Mouse (Mus musculus) heart, postnatal 4 days (tissue): Measurements from ENCODE around the gene Rbm17. TPM values are rescaled to one million over a fixed set of nuclear protein-coding genes. Genes with fewer than 3 reads are reported as not detected.

Experiments
- DNase-seq: peaks from one replicate; pipeline ENCODE4 v3.0.0; 2021
- total RNA-seq, 2 experiments: library from RNA; stranded (reverse); gene quantifications; 2 replicates each; pipeline ENCODE4 v1.2.3; 2021

The Rbm17 gene
- total RNA-seq, 2 experiments from 2014 or later = 83.4 to 93.1 TPM

DNA sequence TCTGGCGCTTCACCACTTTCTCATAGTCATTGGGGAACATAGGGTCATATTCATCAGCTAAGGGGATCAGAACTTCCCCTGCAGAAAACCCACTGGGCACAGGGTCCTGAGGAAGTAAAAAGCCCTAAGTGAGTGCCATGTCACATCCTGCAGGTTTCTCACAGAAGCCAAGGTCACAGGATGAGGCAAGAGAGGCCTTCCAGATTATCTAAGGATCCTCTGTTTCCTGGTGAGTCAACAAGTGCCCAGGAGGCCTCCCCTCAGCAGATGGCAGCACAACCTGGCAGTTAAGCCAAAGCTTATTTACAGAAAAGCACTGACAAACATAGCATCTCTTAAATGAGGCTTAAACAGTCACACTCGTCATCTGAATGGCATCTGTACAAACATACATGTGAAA is 7.3 kb downstream of the Rbm17 start:
- no peak for DNase-seq

DNA sequence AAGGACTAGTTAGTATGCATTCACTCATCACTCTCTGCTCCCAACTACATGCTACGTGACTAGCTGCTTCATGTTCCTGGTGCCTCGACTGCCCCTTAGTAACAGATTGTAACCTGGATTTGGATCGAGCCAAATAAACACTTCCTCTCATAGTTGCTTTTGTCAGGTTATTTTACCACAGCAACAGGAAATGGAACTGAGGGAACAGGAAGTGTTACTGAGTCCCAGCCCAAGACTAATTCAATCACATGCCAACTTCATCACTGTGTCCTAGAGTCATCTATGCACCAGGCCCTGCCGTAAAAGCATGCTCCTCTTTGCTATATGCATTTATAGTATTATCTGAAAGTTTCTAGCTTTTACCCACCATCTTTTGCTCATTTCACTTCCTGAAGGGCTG is 16.0 kb downstream of the Rbm17 start:
- DNase-seq = no peak

DNA sequence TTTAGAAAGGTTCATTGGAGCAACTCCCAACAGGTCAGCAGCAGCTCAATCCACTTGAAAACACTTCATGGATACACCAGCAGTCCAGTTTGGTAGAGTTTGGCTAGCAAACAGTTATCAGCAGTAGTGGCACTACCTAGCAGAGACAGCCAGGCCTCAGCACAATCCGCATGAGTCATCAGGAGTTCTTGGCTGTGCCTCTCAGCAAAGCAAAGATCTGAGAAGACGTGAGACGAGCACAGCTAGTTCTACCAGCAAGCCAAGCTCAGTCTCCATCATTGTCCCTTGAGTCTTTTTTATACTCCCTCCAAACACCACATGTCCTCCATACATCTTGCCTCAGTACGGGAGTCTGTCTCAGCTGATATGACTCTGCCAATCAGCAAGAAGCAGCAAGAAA is 24.6 kb downstream of the Rbm17 start:
- no peak for DNase-seq

DNA sequence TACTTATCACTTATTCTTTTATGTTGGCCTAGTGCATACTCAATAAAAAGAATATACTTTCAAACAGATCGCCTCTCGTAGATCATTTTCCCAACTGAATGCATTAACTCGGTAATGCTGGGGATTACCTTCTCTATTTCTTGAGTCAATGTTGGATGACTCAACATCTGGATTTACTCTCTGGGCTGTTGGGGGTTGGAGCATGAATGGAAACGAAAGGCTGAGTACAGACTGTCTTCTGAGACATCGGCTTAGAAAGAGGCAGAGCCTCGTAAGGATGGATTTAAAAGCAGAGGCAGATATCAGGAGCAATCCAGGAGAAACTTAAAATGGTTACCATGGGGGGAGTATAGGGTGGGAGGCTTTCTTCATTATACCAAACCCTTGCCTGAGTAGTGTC is 25.8 kb downstream of the Rbm17 start:
- DNase-seq = no peak

DNA sequence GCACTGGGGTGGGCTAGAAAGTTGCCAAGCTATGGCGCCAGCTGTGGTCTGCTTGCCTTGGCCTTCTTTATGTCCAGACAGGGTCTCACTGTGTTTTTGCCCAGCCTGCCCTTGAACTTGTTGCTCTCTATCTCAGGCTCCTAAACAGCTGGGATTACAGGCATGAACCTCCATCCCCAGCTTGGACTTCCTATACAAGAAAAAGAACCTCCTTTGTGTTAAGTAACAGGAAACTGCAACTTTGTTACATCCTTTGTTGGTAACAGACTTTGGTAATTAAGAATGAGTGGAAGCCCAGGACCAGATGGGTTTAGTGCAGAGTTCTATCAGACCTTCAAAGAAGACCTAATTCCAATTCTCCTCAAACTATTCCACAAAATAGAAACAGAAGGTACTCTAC is 30.3 kb downstream of the Rbm17 start:
- DNase-seq = no peak

DNA sequence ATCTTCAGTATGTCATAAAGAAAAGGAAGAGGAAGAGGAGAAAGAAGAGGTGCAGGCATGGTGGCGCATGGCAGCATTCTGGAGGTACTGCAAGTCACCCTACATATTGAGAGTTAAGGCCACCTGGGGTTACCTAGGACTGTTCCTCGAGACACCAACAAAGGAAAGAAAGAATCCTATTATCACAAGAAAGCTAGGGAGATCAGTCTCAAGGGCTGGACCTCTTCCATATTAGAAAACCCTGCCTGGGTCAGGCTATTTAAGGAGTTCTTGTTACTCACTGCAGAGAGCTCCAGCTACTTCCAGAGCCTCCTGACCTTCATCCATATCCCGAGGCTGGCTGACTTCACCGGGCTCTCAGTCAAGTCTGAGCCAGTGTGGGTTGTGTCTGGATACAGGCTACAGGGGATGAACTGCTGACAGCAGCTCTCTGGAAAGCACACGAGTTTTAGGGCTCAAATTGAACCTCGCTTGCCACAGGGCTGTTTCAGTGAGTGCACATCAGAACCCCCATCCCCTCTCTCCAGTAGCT is 32.9 kb downstream of the Rbm17 start:
- DNase-seq = peak; percentile 18

DNA sequence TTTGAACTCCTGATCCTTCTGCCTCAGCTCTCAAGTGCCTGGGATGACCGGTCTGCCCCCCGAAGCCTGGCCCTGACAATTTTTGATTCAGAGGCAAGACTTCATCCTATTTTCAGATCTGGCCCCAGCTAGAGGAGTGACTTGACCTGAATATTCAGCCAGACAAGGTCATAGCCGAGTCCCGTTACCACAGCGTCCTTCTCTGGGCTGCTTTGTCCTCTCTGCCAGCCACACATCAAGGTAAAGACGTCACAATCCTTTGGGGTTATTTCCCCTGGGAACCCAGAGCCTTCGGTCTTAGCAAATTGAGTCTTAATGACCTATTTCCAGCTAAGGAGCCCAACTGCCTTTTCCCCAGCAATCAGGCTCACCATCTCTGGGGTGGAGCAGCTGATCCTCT is 35.5 kb downstream of the Rbm17 start:
- DNase-seq = no peak

DNA sequence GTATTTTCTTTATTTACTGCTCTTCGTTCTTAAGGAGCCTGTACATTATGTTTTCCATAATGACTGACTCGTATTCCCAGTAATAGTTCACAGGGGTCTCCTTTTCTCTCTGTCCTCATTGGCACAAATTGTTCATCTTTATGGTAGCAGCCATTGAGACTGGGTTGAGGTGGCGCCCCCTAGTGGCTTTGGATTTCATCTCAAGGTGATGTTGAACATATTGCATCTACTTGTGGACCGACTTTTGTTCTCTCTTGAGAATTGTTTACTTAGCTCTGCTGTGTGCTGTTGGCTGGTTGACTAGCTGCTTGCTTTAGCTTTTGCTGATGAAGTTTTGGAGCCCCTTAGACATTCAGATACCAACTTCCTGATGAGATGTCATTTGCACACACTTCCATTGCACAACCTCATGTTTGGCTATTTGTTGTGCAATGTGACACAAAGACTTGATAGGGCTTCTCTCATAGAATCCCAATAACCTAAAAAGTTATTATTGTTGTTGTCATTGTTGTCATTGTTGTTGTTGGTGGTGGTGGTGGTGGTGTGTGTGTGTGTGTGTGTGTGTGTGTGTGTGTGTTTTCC is 36.1 kb downstream of the Rbm17 start:
- peak; percentile 33 for DNase-seq

DNA sequence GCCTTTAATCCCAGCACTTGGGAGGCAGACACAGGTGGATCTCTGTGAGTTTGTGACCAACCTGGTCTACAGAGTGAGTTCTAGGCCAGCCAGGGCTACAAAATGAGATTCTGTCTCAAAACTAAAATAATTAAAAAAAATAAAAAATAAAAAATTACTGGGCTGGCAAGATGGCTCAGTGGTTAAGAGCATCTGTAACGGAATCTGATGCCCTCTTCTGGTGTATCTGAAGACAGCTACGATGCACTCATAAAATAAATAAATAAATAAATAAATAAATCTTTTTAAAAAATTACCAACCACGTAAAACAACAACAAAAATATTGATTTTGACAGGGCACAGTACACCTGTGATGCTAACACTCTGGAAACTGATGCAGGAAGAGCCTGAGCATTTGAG is 37.1 kb downstream of the Rbm17 start:
- no peak for DNase-seq

DNA sequence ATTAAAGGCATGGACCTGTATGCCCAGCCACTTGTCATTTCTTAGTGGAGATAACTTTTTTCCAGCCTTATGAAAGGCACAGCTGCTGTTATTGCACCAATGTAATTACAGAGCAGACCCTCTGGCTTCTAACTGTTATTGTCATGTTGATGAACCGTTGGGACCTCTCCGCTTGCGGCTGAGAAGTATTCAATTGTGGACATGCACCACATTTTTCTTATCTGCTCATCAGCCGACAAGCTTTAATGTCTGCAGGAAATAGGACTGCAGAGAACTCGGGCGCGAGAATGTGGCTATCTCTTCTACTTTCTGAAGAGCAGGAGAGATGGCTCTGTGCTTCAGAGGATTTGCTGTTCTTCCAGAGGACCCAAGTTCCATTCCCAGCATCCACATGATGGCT is 37.7 kb downstream of the Rbm17 start:
- no peak for DNase-seq

DNA sequence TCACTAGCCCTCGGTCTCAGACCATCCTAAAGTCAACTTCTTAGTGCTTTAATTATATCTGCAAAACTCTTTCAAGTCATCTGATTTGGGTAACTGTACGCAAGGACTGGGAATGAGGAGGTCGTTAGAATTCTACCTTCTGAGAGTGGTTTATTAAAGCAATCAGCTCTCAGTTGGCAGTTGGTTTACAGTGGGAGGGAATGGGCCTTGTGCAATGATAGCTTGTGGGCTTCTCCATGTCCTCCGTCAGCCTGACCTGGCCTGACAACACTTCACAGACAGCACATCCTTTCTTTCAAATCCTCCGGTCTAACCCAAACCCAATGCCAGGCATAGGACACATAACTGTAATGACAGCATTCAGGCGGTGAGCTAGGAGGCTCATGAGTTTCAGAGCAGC is 39.2 kb downstream of the Rbm17 start:
- DNase-seq = no peak

DNA sequence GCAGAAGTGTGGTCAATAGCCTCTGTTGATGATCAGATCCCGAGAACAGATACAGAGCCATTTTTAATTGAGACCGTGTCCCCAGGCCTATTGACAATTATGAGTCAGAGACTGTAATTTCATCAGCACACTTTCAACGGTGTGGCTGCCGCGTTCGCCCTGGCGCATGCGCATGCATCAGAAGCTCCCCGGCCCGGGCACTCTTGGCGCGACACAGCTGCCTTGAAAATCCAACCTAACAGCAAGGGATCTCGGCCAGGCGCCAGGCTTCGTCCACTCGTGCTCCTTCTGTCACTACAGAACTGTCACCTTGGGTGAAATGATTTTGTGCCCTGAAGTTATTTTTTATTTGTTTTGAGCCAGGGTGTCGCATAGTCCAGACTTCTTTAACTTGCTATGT is 40.7 kb downstream of the Rbm17 start:
- no peak for DNase-seq

DNA sequence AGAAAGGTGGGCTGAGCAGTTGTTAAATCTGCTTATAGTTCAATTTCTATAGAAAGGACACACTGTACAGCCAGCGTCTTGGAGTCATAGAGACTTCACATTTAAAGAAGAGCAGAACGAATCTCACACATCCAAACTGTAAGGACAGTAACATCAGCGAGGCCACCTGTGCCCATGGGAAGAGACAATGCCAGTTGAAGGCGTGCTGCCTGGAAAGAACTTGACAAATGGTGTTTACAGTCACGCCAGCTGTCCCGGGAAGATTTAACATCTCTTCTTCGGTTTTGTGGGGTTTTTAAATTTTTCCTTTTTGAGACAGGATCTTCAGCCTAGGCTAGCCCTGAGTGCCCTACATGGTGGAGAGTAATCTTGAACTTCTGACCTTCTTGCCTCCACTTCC is 45.3 kb downstream of the Rbm17 start:
- DNase-seq = no peak

DNA sequence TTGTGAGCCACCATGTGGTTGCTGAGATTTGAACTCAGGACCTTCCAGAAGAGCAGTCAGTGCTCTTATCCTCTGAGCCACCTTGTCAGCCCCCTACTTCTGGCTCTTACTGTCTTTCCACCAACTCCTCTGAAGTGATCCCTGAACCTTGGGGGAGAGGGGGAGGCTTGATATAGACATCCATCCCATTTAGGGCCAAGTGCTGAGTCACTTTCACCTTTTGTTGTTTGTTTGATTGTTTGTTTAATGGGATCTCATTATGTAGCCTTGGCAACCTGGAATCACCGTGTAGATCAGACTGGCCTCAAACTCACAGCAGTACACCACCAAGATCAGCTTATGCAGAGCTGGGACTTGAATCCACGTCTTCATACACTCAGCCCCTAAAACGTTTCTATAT is 46.7 kb downstream of the Rbm17 start:
- no peak for DNase-seq

DNA sequence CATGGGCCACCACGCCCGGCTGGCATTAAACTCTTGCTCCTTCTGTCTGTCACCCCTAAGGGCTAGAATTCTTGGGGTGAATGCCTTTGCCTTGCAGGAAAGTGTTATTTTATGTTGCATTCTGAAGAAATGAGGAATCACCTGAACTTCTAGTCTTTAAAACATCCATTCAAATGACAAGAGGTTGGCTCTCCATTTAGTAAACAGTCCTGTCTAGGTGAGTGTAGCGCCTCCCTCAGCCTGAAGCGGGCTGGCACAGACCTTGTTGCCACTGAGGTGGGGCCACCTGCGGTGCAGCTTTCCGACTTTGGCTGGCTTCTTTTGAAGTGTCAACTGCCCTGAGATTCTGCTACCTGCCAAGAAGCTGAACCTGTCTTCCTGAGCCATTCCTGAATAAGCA is 48.6 kb downstream of the Rbm17 start:
- DNase-seq = no peak

DNA sequence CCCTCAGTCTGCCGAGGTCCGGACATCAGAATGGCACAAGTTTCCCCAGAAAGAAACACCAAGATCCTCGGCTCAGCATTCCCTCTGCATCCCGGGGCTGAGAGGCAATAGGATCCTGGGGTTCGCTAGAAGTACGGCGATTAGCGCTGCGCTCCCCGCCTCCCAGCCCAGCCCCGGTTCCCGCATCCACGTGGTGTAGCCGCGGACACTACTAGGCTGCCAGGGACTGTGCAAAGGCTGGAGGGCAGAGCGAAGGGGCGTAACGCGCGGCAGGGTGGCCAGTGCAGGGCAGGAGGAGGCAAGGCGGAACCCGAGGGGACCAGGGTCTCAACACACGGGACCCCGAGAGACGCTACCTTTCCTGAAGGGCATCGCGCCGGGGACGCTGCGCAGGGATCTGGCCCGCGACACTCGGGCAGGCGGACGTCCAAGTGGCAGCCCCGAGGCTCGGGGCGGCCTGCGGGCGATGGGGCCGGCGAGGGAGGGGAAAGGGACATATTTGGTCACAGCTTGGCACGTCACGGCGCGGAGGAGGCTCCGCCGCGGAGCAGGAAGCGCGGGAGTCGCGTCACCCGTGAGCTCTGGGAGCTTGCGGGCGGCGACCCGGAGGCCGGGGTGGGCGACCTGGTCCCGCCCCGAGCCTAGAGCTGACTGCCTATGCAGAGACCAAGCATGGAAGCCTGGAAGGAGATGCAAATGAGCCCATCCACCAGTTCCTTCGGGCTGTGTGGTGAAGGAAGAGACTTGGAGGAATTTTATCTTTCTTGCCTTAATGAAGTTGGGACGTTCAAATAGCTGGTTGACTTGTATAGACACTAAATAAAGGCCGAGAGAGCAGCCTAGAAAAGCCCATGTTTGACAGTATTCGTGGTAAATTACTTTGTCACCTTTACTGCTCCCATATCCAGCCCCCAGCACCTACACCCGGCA is 50.2 kb downstream of the Rbm17 start, which contains the start of gene Pfkfb3:
Pfkfb3 (minus strand) TSS at position 607 of the 930 bp plus-strand sequence.
- DNase-seq = peak; percentile 83

DNA sequence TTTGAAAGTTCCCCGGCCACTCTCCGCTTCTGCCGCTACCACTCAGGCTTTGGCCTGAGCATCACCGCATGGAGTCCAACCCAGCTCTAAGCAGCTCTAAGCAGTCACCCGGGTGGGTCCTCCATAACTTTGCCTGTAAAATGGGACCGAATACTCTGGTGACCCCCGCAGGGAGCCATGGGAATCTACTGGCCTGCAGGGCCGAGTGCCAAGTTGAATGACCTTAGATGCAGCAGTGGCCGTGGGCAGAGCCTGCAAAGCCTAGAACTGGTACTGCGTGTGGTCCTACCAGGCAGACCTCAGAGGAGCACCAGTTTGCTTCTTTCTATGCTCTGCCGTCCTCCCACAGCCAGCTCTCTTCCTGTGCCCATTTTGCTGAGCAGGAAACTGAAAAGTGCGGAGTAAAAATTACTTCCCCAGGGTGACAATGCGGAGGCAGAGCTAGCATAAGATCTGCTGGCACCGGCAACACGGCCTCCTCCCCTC is 50.9 kb downstream of the Rbm17 start:
- DNase-seq = peak; percentile 28

DNA sequence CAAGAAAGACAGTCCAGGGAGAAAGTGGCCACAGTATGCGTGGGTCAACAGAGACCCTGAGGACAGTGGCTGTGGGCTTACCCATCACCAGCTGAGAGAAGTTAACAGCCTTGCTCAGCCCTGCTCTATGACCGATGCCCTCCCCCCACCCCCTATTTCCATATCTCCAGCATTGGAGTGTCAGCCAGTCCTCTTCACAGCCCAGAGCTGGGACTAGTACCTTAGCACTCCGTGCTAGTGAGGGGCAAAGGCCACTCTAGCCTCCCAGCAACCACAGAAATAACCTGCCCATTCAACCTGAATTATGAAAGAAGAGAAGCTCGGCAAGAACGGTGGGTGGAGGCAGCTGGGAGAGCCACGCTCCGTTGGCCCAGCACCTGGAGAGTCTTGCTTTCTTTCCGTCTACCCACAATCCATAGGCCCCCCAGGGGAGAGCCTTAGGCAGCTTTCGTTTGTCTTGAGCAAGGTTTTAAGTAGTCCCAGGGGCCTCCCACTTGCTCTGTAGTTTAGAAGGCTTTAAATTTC is 51.6 kb downstream of the Rbm17 start:
- DNase-seq = no peak

DNA sequence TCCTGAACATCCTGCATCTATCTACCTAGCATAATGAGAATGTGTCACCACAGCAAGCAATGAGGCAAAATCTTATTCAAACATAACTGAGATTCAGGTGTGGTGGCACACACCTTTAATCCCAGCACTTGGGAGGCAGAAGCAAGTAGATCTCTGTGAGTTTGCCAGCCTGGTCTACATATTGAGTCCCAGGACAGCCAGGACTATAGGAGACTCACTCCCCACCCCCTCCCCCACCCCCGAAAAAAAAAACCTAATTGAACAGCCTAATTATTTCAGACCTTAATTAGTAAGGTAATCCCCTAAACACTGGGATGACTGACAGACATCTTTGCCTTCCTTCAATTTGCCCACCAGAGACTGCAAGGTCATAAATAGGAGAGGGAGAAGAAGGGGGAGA is 52.2 kb downstream of the Rbm17 start:
- DNase-seq = no peak

DNA sequence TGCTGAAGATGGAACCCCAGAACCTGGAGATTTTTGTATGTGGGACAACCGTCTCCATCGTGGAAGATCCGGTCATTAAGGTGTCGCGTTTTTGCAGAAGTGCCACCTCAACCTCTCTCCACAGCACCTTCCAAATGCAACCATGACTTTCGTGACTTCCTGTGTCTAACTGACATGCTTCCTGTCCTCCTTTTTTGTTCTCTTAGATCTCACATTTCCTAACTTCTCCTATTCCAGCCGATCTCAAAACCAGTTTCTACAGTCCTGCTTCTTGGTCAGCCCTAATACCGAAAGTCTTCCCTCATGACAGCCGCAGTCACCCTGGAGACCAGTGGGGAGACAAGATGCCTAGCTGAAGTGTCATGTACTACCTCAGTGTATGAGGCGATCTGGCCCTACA is 55.4 kb downstream of the Rbm17 start:
- DNase-seq = no peak

DNA sequence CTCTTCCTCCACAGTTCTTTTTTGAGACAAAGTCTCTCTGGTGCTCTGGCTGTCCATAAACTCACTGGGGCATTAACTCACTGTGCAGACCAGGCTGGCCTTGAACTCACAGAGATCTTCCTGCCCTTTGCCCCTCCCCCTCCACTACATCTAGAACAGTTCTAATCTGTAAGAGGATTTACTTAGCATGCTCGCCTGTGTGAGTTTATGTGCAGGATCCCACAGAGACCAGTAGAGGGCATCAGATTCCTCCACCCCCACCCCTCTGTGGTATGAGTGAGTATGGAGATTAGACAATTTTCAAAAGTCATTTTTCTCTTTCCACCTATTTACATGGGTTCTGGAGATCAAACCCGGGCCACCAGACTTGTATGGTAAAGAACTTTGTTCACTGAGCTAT is 56.3 kb downstream of the Rbm17 start:
- DNase-seq = no peak

DNA sequence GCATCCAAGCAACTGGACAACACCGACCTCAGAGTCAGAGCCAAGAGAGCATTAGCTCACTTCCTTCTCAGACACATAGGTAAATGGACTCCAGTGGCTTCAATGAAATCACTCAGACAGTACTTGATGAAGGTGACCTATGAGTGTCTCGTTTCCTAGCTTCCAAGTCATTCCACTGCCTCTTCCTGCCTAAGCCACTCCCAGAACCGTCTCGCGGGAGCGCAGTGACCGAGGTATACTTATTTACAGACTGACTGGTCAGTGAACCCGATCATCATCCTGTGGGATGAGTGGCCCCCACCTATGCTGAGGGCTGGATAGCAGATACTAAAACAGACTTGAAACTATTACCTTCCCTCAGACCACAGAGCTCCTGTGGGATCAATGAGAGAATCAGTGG is 57.9 kb downstream of the Rbm17 start:
- no peak for DNase-seq

DNA sequence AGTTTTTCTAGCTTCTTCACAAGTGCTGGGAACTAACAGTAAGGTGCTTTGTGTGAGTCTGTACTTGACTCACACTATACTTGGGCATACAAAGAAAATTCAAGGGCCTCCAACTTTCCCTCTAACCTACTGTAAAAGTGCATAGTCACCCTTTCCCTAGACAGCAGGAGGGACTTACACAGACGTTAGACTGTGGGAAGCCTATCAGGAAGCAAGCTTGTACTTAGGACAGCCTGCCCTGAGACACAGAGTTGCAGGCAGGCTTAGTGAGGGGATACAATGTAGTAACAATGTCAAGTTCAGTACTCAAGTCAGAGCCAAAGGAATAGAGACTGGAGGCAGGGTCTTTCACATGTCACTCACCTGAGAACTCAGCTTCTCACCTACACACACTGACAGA is 58.6 kb downstream of the Rbm17 start:
- no peak for DNase-seq

DNA sequence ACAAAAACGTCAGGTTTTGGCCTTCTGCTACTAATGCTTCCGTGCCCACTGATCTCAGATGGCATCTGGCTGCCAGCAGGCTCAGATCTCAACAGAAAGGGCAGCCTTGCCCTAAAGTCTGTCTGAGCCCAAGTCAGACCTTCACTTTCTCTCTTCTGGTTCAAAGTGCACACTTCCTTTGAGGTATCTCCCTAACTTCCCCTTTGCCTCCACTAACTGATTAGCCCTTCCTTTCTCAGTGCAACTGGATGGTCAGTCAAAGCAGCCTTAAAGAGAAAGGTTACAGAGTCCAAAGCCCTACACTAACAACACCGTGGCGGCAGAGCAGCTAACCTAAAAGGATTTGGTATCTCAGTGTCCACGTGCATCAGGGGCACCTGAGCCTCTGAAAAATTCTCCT is 59.6 kb downstream of the Rbm17 start:
- DNase-seq = no peak
